Mouse (Mus musculus) cerebellum, adult 2 months (tissue): ENCODE data around the gene Olfr960. TPM values are rescaled to one million over a fixed set of nuclear protein-coding genes. Genes with fewer than 3 reads are reported as not detected.

Source experiments
- DNase-seq, 2 experiments: peaks; one replicate each; pipeline ENCODE4 v3.0.0; 2021
- H3K27ac ChIP-seq: fragments of 200-500 bp; 2 replicates; pipeline ENCODE4 v1.5.1; 2012; ENCODE audit warnings: low read length, control low read depth, inconsistent platforms; ENCODE audit not compliant: insufficient read depth
- H3K27me3 ChIP-seq: fragments of 200-500 bp; 2 replicates; pipeline ENCODE4 v1.6.1; 2012; ENCODE audit warnings: inconsistent platforms, mild to moderate bottlenecking, low read length, moderate library complexity; ENCODE audit not compliant: control insufficient read depth, insufficient read depth
- H3K4me1 ChIP-seq: fragments of 200-500 bp; 2 replicates; pipeline ENCODE4 v1.6.1; 2011; ENCODE audit warnings: low read length; ENCODE audit not compliant: control insufficient read depth, insufficient read depth
- H3K4me3 ChIP-seq: fragments of 200-500 bp; replicated peaks from 2 replicates; pipeline ENCODE3; 2011; ENCODE audit warnings: mild to moderate bottlenecking, low read depth, low read length, control low read depth; ENCODE audit not compliant: insufficient read depth
- CTCF ChIP-seq: fragments of 200-500 bp; IDR thresholded peaks from 2 replicates; pipeline ENCODE4 v1.5.1; 2011; ENCODE audit warnings: low read depth, mild to moderate bottlenecking, control low read depth, low read length, moderate library complexity, borderline replicate concordance; ENCODE audit not compliant: insufficient read depth
- POLR2A ChIP-seq: fragments of 200-500 bp; IDR thresholded peaks from 2 replicates; pipeline ENCODE4 v1.6.1; 2011; ENCODE audit warnings: low read length, control low read depth, borderline replicate concordance; ENCODE audit not compliant: insufficient read depth
- WGBS: fragments of 180-500 bp; shearing (Covaris S2); methylation state at CpG from one replicate; pipeline ENCODE4 v1.1.7; 2018; 5-methylcytosine and 5-hydroxymethylcytosine counted together
- polyA plus RNA-seq: library from polyadenylated mRNA; depleted of rRNA; stranded (reverse); fragments of >200 nt; gene quantifications from 2 replicates; pipeline ENCODE4 v1.2.3, GENCODE M21; 2012

Gene Olfr960
- polyA plus RNA-seq, 1 experiment: not detected

- Histone ChIP-seq H3K4me1 (no peaks in the 10 kb centered on the region), H3K4me3 (no peak overlapping the region), H3K27me3 (no peaks in the 10 kb centered on the region), H3K27ac (no peak overlapping the region)
- no peak for DNase-seq
- TF ChIP-seq POLR2A (no peak), CTCF (no peak)
- WGBS: 61% methylated on average over 1 of the region's 1 CpGs
Measured at GRCm38 (mm10) chr9:39611953-39612352, 9.2 kb upstream of the Olfr960 start.

DNA sequence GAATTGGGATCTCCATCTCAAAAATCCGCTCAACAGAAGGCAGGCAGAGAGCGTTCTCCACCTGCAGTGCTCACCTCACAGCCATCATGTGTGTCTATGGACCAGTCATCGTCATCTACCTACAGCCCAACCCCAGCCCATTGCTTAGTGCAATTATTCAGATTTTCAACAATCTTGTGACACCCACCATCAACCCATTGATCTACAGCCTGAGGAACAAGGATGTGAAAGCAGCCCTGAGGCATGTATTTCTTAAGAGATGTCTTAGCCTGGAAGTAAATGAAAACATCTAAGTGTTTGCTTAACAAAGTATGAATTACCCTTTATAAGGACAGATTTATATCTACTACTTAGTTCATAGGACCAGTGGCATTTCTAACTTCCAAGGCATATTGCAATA, 2.6 kb downstream of the Olfr960 start:
- H3K4me1 ChIP-seq: no peaks in the 10 kb centered on the region
- no peaks in the 10 kb centered on the region for H3K27me3 ChIP-seq
- H3K4me3 ChIP-seq: no peak overlapping the region
- no peak overlapping the region for H3K27ac ChIP-seq
- WGBS: 91% methylated on average over 3 of the region's 3 CpGs
- TF ChIP-seq POLR2A: no peak
- TF ChIP-seq CTCF: no peak
- no peak for DNase-seq

DNA sequence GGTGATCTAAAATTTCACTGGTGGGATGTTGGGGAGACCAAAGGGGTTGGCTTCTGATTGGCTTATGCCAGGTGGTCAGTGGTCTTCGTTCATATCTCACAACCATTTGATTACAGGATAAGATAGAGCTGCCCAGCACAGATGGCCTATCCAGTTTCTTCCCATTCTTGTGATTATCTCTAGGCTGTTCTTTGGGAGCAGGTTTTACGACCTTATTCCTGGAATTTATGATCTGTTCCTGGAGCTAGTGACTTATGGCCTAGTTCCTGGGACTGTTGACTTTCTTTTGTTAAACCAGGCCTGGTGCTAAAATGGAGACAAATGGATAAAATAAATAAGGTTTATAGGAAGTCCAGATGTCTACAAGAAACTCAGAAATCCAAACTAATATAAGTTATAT, 3.5 kb downstream of the Olfr960 start:
- no peak for DNase-seq
- no peak for TF ChIP-seq POLR2A
- TF ChIP-seq CTCF: no peak
- Histone ChIP-seq H3K4me3 (no peak overlapping the region), H3K27ac (no peak overlapping the region), H3K27me3 (no peaks in the 10 kb centered on the region), H3K4me1 (no peaks in the 10 kb centered on the region)
- WGBS: 87% methylated on average over 2 of the region's 2 CpGs

GRCm38 (mm10) chr9:39629069-39629468, 7.9 kb downstream of the Olfr960 start:
- no peaks in the 10 kb centered on the region for H3K27me3 ChIP-seq
- no peak overlapping the region for H3K27ac ChIP-seq
- H3K4me3 ChIP-seq: no peak overlapping the region
- DNase-seq: no peak
- TF ChIP-seq POLR2A: no peak
- TF ChIP-seq CTCF: no peak
- no peaks in the 10 kb centered on the region for H3K4me1 ChIP-seq
- 91% methylated on average over 2 of the region's 2 CpGs for WGBS

DNA sequence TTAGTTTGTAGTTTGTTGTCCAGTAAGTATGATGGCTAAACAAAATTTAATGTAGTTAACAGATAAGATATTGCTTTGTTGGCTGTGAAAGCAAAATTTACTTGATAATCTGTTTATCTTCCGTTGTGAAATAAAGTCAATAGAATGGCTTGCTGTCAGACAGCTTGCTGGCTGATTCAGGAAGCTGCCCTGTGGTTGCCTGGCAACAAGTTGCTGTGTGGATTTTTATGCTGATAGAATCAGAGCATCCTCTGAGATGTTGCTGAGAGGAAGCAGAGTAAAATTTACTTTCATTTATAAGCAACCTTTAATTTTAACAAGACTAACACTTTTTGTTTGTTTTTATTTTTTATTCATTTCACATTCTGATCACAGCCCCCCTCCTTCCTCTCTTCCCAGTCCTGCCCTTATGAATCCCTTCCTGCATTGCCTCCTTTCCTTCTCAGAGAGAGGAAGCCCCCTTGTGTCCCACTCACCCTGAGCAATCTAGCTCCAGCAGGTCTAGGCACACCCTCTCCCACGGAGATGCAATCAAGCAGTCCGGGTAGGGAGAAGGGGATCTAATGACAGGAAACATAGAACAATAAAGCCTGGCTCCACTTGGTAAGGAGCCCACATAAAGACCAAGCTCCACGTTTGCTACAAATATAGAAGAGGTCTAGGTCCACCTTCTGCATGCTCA, 12.9 kb downstream of the Olfr960 start:
- H3K4me3 ChIP-seq: no peak overlapping the region
- no peak for TF ChIP-seq CTCF
- no peak for TF ChIP-seq POLR2A
- H3K27me3 ChIP-seq: no peaks in the 10 kb centered on the region
- H3K4me1 ChIP-seq: no peaks in the 10 kb centered on the region
- H3K27ac ChIP-seq: no peak overlapping the region
- no peak for DNase-seq
- WGBS: 6% methylated on average over 4 of the region's 4 CpGs

- Histone ChIP-seq H3K27ac (no peak within 1 kb of the TSS), H3K27me3 (no peaks in the 10 kb centered on the region), H3K4me1 (no peaks in the 10 kb centered on the region), H3K4me3 (no peak within 1 kb of the TSS)
- no peak for DNase-seq
- no peak for TF ChIP-seq POLR2A
Measured at GRCm38 (mm10) chr9:39644785-39645184, 23.6 kb downstream of the Olfr960 start, which contains the start of gene Olfr961. Olfr961 (plus strand) TSS chr9:39645085.

- no peak overlapping the region for H3K27ac ChIP-seq
- DNase-seq: no peak
- TF ChIP-seq POLR2A (no peak), CTCF (no peak)
- 94% methylated on average over 4 of the region's 4 CpGs for WGBS
- H3K27me3 ChIP-seq: no peaks in the 10 kb centered on the region
- no peaks in the 10 kb centered on the region for H3K4me1 ChIP-seq
- no peak overlapping the region for H3K4me3 ChIP-seq
Measured at GRCm38 (mm10) chr9:39647382-39647781, 26.2 kb downstream of the Olfr960 start.

GRCm38 (mm10) chr9:39654756-39655396, 33.7 kb downstream of the Olfr960 start:
- 45% methylated on average over 6 of the region's 6 CpGs for WGBS
- TF ChIP-seq CTCF (no peak), POLR2A (no peak)
- Histone ChIP-seq H3K4me1 (no peaks in the 10 kb centered on the region), H3K4me3 (no peak overlapping the region), H3K27me3 (no peaks in the 10 kb centered on the region), H3K27ac (no peak overlapping the region)
- no peak for DNase-seq
